Mouse (Mus musculus) limb, embryonic 12.5 days (tissue): ENCODE measurements around the gene Snx12. TPM values are rescaled to one million over a fixed set of nuclear protein-coding genes. Genes with fewer than 3 reads are reported as not detected.
A peak's percentile ranks its signal among the peaks of the same experiment; 100 is the strongest.
"Not testable (repeated sequence)": the region's sequence is repeated elsewhere in the genome, so short reads cannot be mapped to it uniquely, and the experiment has no call there.

ENCODE experiments used
- ATAC-seq: fragments of 200-750 bp; cut with Nextera tagmentation; 2 replicates; pipeline ENCODE4 v1.8.0; 2017; ENCODE audit warnings: low read depth, moderate TSS enrichment; ENCODE audit not compliant: insufficient number of reproducible peaks, insufficient read depth, low FRiP score, low TSS enrichment
- H3K27ac ChIP-seq: fragments of 300-500 bp; sonication (generic); 2 replicates; pipeline ENCODE4 v1.5.1; 2016; ENCODE audit warnings: mild to moderate bottlenecking, moderate library complexity
- H3K27me3 ChIP-seq: fragments of 300-500 bp; sonication (generic); 2 replicates; pipeline ENCODE4 v1.6.1; 2016; ENCODE audit warnings: mild to moderate bottlenecking, moderate library complexity
- H3K36me3 ChIP-seq: fragments of 300-500 bp; sonication (generic); 2 replicates; pipeline ENCODE4 v1.6.1; 2016; ENCODE audit warnings: mild to moderate bottlenecking, moderate library complexity
- H3K4me1 ChIP-seq: fragments of 300-500 bp; sonication (generic); replicated peaks from 2 replicates; pipeline ENCODE4 v1.6.1; 2016
- H3K4me2 ChIP-seq: fragments of 300-500 bp; sonication (generic); 2 replicates; pipeline ENCODE4 v1.6.1; 2016; ENCODE audit warnings: mild to moderate bottlenecking, moderate library complexity
- H3K4me3 ChIP-seq: fragments of 300-500 bp; sonication (generic); replicated peaks from 2 replicates; pipeline ENCODE4 v1.5.1; 2016; ENCODE audit warnings: mild to moderate bottlenecking
- H3K9ac ChIP-seq: fragments of 300-500 bp; sonication (generic); replicated peaks from 2 replicates; pipeline ENCODE4 v1.6.1; 2016; ENCODE audit warnings: mild to moderate bottlenecking, moderate library complexity
- H3K9me3 ChIP-seq: fragments of 300-500 bp; sonication (generic); 2 replicates; pipeline ENCODE4 v1.6.1; 2016; ENCODE audit warnings: mild to moderate bottlenecking, moderate library complexity
- WGBS: fragments of 180-500 bp; shearing (Covaris S2); methylation state at CpG from one replicate; pipeline ENCODE4 v1.1.7; 2016; 5-methylcytosine and 5-hydroxymethylcytosine counted together
- polyA plus RNA-seq: library from polyadenylated mRNA; unstranded; fragments of >200 nt; fragmentation: Nextera tagmentation; extraction: Ambion mirVana; gene quantifications from 2 replicates; pipeline ENCODE4 v1.2.1, GENCODE M21; 2016

The Snx12 gene
- polyA plus RNA-seq, 1 experiment from 2014 or later: 46.8 TPM

DNA sequence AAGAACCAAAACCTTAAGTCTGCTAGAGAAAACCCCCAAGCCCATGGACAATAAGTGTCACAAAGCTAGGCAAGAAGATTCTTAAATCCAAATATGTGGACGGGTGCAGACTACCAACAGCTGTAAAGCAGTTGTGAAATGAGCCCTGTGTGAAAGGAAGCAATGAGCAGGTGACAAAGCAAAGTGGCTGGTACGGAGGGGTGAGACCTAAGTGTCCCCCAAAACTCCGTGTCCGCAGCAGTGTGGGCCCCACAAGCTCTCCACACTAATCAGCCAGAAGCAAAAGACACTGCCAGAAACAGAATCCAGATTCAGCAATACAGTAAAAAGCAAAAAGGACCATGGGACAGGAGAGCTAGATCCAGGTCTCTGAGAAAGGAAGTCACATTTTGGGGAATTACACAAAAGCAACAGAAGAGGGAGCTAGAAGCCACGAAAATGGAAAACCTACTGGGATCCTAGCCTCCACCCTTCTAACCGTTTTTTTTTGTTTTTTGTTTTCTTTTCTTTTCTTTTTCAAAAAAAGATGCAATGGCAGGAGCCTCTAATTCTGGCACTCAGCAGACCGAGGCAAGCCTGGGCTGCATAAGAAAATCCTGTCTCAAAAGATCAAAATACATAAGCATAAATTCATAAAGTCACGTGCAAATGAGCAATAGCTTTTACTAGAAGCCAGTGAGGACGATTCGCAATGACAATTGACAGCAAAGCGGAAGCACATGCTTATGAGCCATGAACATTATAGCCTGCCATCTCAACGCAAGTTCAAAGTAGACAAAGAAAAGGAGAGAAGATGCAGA lies 90.2 kb downstream of the Snx12 start:
- Histone ChIP-seq H3K4me1 (no peaks in the 10 kb centered on the region), H3K36me3 (no peaks in the 10 kb centered on the region), H3K9ac (no peak overlapping the region), H3K9me3 (no peaks in the 10 kb centered on the region), H3K27me3 (peaks cover 6% of the 10 kb centered on the region; the same call in 1 of the 2 replicates), H3K4me2 (peak overlapping the region; percentile 33), H3K27ac (no peak overlapping the region), H3K4me3 (no peak overlapping the region)
- no peak for ATAC-seq
- WGBS: 42% methylated on average over 12 of the region's 12 CpGs

DNA sequence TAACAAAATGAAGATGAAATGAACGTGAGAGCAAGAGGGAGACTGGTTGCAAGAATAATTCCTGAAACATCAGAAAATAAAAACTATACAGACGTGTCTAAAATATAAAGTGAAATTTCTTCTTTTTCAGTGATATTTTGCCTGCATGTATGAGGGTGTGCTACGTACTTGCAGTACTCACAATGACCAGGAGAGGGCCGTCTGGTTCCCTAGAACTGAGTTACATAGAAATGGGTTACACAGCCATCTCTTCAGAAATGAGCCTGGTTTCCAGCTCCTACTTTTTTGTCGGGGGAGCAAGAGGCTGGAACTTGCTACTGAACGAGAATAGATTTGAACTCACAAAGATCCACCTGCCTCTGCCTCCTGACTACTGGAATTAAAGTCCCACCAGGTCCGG lies 91.4 kb downstream of the Snx12 start:
- H3K4me3 ChIP-seq: no peak overlapping the region
- peaks cover 6% of the 10 kb centered on the region; the same call in 1 of the 2 replicates for H3K27me3 ChIP-seq
- ATAC-seq: no peak
- no peaks in the 10 kb centered on the region for H3K36me3 ChIP-seq
- H3K9ac ChIP-seq: no peak overlapping the region
- H3K27ac ChIP-seq: no peak overlapping the region
- 25% methylated on average over 7 of the region's 7 CpGs for WGBS
- H3K4me2 ChIP-seq: no peak overlapping the region
- H3K4me1 ChIP-seq: no peaks in the 10 kb centered on the region
- H3K9me3 ChIP-seq: no peaks in the 10 kb centered on the region

DNA sequence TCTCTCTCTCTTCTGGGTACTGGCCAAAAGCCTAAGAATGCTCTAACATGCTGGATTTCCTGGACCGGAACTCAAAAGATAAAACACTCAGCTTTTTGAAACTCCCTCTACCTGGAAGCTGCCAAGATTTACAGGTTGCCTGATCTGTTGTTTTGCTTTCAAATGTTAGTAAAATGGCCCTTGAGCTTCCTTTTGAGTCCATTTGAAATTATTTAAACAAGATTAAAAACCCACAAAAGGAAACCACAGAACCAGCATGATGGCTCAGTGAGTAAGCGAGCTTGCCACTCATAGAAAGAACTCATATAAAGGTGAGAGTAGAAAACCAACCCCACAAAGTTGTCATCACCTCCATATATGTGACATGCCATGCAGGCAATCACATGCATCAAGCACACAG lies 93.8 kb downstream of the Snx12 start:
- Histone ChIP-seq H3K4me2 (no peak overlapping the region), H3K27me3 (peaks cover 6% of the 10 kb centered on the region; the same call in 1 of the 2 replicates), H3K9ac (no peak overlapping the region), H3K36me3 (no peaks in the 10 kb centered on the region), H3K9me3 (no peaks in the 10 kb centered on the region), H3K27ac (no peak overlapping the region), H3K4me1 (no peaks in the 10 kb centered on the region), H3K4me3 (no peak overlapping the region)
- ATAC-seq: no peak
- WGBS: 84% methylated on average over 2 of the region's 2 CpGs

DNA sequence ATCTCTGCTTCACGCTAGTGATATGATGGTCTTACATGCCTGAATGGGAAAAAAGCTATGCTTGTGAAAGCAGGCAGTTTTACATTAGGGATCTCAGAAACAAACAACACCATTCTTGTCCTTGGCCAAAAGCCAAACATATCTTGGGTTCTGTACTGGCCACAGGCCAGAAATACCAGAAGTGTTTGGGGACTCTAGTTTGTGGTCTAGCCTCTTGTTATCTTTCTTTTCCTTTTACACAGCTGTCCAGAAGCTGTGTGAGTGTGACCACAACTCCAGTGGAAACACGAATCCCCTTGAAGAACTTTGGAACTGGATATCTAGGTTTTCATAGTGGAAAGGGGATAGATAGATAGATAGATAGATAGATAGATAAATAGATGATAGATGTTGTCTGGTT lies 95.4 kb downstream of the Snx12 start:
- no peaks in the 10 kb centered on the region for H3K9me3 ChIP-seq
- WGBS: 68% methylated on average over 2 of the region's 2 CpGs
- no peak overlapping the region for H3K27ac ChIP-seq
- no peak overlapping the region for H3K9ac ChIP-seq
- H3K4me2 ChIP-seq: no peak overlapping the region
- no peak for ATAC-seq
- H3K4me1 ChIP-seq: no peaks in the 10 kb centered on the region
- H3K36me3 ChIP-seq: no peaks in the 10 kb centered on the region
- peaks cover 4% of the 10 kb centered on the region; the same call in 1 of the 2 replicates for H3K27me3 ChIP-seq
- H3K4me3 ChIP-seq: no peak overlapping the region

DNA sequence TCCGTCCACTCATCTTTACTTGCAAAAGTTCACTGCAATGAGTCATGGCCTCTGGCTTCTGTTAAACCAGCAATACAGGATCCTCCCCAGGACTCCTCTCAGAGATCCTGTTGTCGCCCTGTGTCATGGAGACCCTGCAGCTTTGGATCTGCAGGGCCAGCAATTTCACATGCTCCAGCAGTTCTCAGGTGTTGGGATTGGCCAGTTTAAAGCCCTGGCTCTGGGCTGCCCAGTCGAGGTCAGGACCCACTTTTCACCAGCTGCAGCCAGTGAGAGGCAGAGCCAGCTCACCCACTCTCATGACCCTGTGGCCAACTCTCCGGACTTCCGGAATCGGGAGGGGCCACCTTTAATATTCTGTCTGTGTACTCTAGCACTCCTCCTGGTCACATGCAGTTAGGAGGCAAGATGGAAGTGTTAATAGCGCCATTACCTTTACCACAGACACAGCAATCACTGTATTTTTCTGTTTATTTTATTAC lies 95.8 kb downstream of the Snx12 start:
- Histone ChIP-seq H3K9ac (no peak overlapping the region), H3K27ac (no peak overlapping the region), H3K36me3 (no peaks in the 10 kb centered on the region), H3K4me2 (no peak overlapping the region), H3K4me3 (no peak overlapping the region), H3K9me3 (no peaks in the 10 kb centered on the region), H3K27me3 (0 out of 2 replicates have a peak, but pooled peaks cover 3% of the 10 kb centered on the region), H3K4me1 (no peaks in the 10 kb centered on the region)
- ATAC-seq: no peak
- WGBS: 77% methylated on average over 7 of the region's 7 CpGs

DNA sequence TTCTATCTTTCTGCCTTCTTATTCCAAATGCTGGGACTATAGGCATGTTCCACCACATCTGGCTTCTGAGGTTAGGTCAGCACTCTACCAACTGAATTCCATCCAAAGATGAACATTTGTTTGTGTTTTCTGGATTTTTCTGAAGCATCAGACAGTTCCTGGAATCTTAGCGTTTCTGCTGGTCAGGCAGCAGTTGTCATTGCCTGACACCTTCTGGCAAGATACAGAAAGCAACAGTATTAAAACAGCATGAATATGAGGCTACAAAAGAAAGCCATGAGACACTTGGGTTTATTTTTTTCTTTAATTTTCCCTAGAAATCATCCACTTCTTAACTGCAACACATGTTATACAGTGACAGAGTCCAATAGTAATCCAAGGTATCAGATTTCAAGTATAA lies 101.8 kb downstream of the Snx12 start:
- H3K4me3 ChIP-seq: no peak overlapping the region
- ATAC-seq: no peak
- no peaks in the 10 kb centered on the region for H3K36me3 ChIP-seq
- H3K27ac ChIP-seq: no peak overlapping the region
- WGBS: 54% methylated on average over 1 of the region's 1 CpGs
- no peak overlapping the region for H3K4me2 ChIP-seq
- no peaks in the 10 kb centered on the region for H3K4me1 ChIP-seq
- no peak overlapping the region for H3K9ac ChIP-seq
- H3K27me3 ChIP-seq: no peaks in the 10 kb centered on the region; the same call in 1 of the 2 replicates
- no peaks in the 10 kb centered on the region for H3K9me3 ChIP-seq

DNA sequence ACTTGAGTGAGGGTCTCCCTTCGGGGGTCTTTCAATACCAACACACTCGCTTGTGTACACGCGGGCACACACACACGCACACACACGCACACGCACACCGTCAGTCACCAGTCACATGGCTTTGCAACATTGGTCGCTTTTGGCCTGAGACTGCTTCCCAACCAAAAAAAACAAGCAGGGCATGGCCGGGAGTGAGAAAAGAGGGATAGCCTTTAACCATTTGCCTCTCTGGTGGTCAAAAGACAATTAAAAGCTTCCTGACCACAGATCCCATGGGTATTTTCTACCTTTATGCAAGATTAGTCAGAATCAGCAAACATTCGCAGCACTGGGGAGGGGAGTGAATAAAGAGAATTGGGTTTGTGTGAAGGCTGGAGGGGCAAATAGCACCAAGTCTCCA lies 136.4 kb downstream of the Snx12 start, which contains the start of gene Slc7a3:
TSS of gene Slc7a3 (minus strand) at position 101 of the 400 bp plus-strand sequence.
- Histone ChIP-seq H3K9ac (peak within 1 kb of the TSS; percentile 12; the same call in 1 of the 2 replicates), H3K4me2 (peak within 1 kb of the TSS; percentile 58), H3K4me1 (no peaks in the 10 kb centered on the region), H3K36me3 (no peaks in the 10 kb centered on the region), H3K4me3 (peak within 1 kb of the TSS; percentile 33), H3K27me3 (peaks cover 44% of the 10 kb centered on the region), H3K9me3 (no peaks in the 10 kb centered on the region), H3K27ac (no peak within 1 kb of the TSS)
- 37% methylated on average over 11 of the region's 11 CpGs for WGBS
- no peak for ATAC-seq

DNA sequence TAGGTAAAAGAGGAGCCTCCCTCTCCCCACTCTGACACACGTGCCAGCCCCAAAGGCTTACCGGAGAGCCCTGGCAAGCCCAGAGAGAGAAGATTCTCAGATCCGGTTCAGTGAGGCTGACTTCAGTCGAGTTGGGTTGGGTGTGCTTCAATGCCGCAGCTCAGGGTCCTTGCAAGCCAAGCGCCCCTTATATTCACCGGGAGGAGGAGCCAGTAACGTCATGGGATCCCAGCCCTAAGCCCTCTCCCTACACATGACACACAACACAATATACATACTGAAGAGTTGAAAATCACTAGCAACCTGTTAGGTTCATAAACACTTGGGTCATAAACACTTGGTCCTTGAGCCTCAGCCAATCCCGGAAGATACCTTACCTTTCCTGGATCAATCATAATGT lies 137.2 kb downstream of the Snx12 start:
- Histone ChIP-seq H3K27me3 (peaks cover 44% of the 10 kb centered on the region), H3K4me2 (peak overlapping the region; percentile 58), H3K4me3 (peak overlapping the region; percentile 33)
- not testable (repeated sequence) for H3K9ac ChIP-seq, H3K36me3 ChIP-seq, ATAC-seq, H3K27ac ChIP-seq, H3K4me1 ChIP-seq, H3K9me3 ChIP-seq
- WGBS: 11% methylated on average over 8 of the region's 9 CpGs

DNA sequence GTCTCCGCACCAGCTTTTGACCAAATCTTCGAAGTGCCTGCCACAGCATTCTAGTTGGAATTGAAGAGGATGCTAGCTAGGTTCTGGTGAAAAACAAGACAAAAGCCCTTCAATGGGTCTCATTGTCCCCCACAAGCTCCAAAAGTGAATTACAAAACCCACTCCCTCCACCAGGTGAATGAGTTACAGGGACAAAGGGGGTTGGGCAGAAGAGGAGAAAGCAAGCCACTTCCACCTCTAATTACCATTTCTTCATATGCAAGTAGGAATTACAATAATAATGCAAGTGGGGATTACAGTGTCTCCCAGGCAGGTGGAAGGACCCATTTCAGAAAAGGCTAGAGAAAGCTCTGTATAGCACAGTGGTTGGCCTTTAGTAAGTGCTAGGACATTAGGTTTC lies 138.2 kb downstream of the Snx12 start:
- Histone ChIP-seq H3K4me1 (no peaks in the 10 kb centered on the region), H3K36me3 (no peaks in the 10 kb centered on the region), H3K4me3 (no peak overlapping the region), H3K27me3 (peaks cover 44% of the 10 kb centered on the region), H3K9me3 (no peaks in the 10 kb centered on the region), H3K27ac (no peak overlapping the region), H3K4me2 (peak overlapping the region; percentile 58; the same call in 1 of the 2 replicates), H3K9ac (no peak overlapping the region)
- WGBS: 55% methylated on average over 2 of the region's 2 CpGs
- ATAC-seq: no peak

DNA sequence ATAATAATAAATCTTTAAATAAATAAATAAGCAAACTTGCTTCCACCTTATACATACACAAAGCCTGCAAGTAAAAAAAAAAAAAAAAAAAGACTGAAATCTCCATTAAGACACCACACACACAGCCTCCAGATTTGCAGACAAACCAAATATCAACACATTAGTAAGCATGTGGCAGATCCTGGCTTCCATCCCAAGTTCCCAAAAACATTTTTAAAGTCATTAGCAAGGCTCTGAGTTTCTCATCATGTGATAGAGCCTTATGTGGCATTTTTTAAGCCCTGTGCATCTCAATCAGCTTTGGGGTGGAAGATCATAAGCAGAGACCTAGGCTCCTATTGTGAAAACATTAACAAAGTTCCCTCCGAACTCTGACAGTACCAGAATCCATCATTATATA lies 157.1 kb downstream of the Snx12 start:
- Histone ChIP-seq H3K4me1 (no peaks in the 10 kb centered on the region), H3K4me2 (no peak overlapping the region), H3K4me3 (no peak overlapping the region)

DNA sequence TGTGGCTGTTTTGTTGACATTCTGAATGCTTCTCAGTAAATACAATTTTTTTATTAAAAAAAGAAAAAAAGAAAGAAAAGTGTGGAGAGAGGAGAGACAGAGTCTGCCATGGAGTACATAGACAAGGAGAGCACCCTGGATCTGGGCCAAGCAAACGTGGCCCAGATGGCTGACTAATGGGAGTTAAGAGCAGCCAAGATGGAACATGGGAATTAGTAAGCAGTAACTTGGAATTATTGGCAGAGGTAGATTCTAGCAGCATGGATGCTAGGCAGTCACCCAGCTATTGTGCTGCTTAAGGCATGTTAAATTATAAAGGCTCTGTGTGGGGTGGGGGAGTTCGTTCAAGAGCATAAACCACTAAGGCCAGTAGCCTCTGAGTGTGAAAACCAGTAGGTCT lies 158.9 kb downstream of the Snx12 start:
- Histone ChIP-seq H3K9ac (no peak overlapping the region), H3K4me1 (no peaks in the 10 kb centered on the region), H3K36me3 (no peaks in the 10 kb centered on the region), H3K27ac (no peak overlapping the region), H3K4me2 (no peak overlapping the region), H3K4me3 (no peak overlapping the region), H3K27me3 (peaks cover 3% of the 10 kb centered on the region; the same call in 1 of the 2 replicates), H3K9me3 (no peaks in the 10 kb centered on the region)
- WGBS: 72% methylated on average over 2 of the region's 2 CpGs
- ATAC-seq: no peak

More for the DNA sequence above, 157.1 kb downstream of the Snx12 start:
- H3K27me3 ChIP-seq: peaks cover 3% of the 10 kb centered on the region; the same call in 1 of the 2 replicates
- no peak overlapping the region for H3K9ac ChIP-seq
- no peak for ATAC-seq
- H3K36me3 ChIP-seq: no peaks in the 10 kb centered on the region
- no peaks in the 10 kb centered on the region for H3K9me3 ChIP-seq
- WGBS: 79% methylated on average over 1 of the region's 1 CpGs
- H3K27ac ChIP-seq: no peak overlapping the region
